Comparison of ENCODE assay signal across 22 mouse cellular contexts in genomic region chr4:99957186-99957585, GRCm38 (mm10). TPM values are rescaled to one million over a fixed set of nuclear protein-coding genes. Genes with fewer than 3 reads are reported as not detected.
DNase-seq lines count a peak whose midpoint lies in the region; TF ChIP-seq lines count a peak whose summit lies in the region.
"Had no signal": no experiment of that assay in that cellular context is flagged by ENCODE, and none has a peak within 500 bp of the region (broad histone marks: within the 10 kb centered on the region; RNA-seq: fewer than 3 reads in every experiment).

No protein-coding gene starts in this region.

- H3K36me3 ChIP-seq in kidney, adult 2 months (ENCODE audit: control insufficient read depth, insufficient read depth, low read length), result no peaks in the 10 kb centered on the region
- H3K36me3 ChIP-seq: forebrain, embryonic 12.5 days; forebrain, embryonic 15.5 days; heart, embryonic 15.5 days; hindbrain, embryonic 10.5 days; hindbrain, embryonic 13.5 days; intestine, embryonic 15.5 days had no signal

- H3K4me3 ChIP-seq in kidney, adult 2 months (ENCODE audit: insufficient read depth, low read depth, low read length), result no peak overlapping the region
- H3K4me3 ChIP-seq: forebrain, embryonic 12.5 days; forebrain, embryonic 15.5 days; heart, embryonic 12.5 days; heart, embryonic 15.5 days; hindbrain, embryonic 10.5 days; hindbrain, embryonic 13.5 days; intestine, embryonic 15.5 days had no signal

- peak; percentile 25 for DNase-seq in kidney, adult 2 months
- no peak for DNase-seq in kidney, adult 8-10 months
- DNase-seq in NIH3T3 (ENCODE audit: low read depth), result peak; percentile 76
- DNase-seq in brain, embryonic 18.5 days (ENCODE audit: low read depth, low spot score), result peak; percentile 16
- no peak for DNase-seq in lung, postnatal 4 days
- no peak for DNase-seq in right cerebral cortex, postnatal 36 days (ENCODE audit: low spot score in 2 of 2)
- DNase-seq: adrenal gland, postnatal 14 days; cerebellum, adult 18-20 months; cerebellum, adult 9-10 months; cerebellum, postnatal 14 days; gastrocnemius, postnatal 25 days; heart, adult 18-20 months; heart, postnatal 10 days; heart, postnatal 36 days had no signal

- 97% methylated on average over 4 of the region's 4 CpGs for WGBS in kidney, adult 2 months

- no peak for TF ChIP-seq POLR2A in kidney, adult 2 months (IDR thresholded peaks at IDR 0.05; ENCODE audit: low read depth, low read length)

- H3K27me3 ChIP-seq in kidney, adult 2 months (replicated peaks; ENCODE audit: control insufficient read depth, insufficient read depth, low read length), result no peaks in the 10 kb centered on the region
- H3K27me3 ChIP-seq: forebrain, embryonic 12.5 days; forebrain, embryonic 15.5 days; heart, embryonic 12.5 days; heart, embryonic 15.5 days; hindbrain, embryonic 13.5 days; intestine, embryonic 15.5 days; Patski had no signal

- no peak for TF ChIP-seq CTCF in kidney, adult 2 months (conservative IDR thresholded peaks at IDR 0.05; ENCODE audit: insufficient read depth, insufficient read length, low read depth, low read length)

- H3K4me1 ChIP-seq in kidney, adult 2 months (ENCODE audit: control insufficient read depth, insufficient read depth, low read length), result peaks cover 11% of the 10 kb centered on the region
- H3K4me1 ChIP-seq: forebrain, embryonic 12.5 days; forebrain, embryonic 15.5 days; hindbrain, embryonic 13.5 days; intestine, embryonic 15.5 days had no signal

- no peak overlapping the region for H3K27ac ChIP-seq in kidney, adult 2 months (ENCODE audit: insufficient read depth, low read depth, low read length)
- H3K27ac ChIP-seq: forebrain, embryonic 12.5 days; forebrain, embryonic 15.5 days; heart, embryonic 15.5 days; hindbrain, embryonic 10.5 days; hindbrain, embryonic 13.5 days; intestine, embryonic 15.5 days had no signal

RNA-seq across cellular contexts. Expression of gene Itgb3bp, which starts 27.6 kb away (rescaled TPM):
- 0.86 and 1.3 TPM in 2 replicates for polyA plus RNA-seq in kidney, adult 2 months (2012; rRNA removed)

RNA-seq across cellular contexts. Expression of gene Pgm1, which starts 28.0 kb away (rescaled TPM):
- polyA plus RNA-seq in kidney, adult 2 months (2012; rRNA removed), result 82.9 and 84.2 TPM in 2 replicates

Comparison
In these comparisons a context has a peak if more than half of its experiments do, and no peak if none do; other contexts are left out.
1. DNase-seq: peak in kidney, adult 2 months (single experiment), NIH3T3 (single experiment) and brain, embryonic 18.5 days (single experiment); none in kidney, adult 8-10 months (0 of 2), lung, postnatal 4 days (0 of 2) and right cerebral cortex, postnatal 36 days (0 of 2).